Mouse (Mus musculus) cerebellum, adult 18-20 months (tissue): Measurements from ENCODE around the gene Styx.
"Not testable (repeated sequence)": the region's sequence is repeated elsewhere in the genome, so short reads cannot be mapped to it uniquely, and the experiment has no call there.

ENCODE experiments used
- DNase-seq, 2 experiments: peaks; one replicate each; pipeline ENCODE4 v3.0.0; 2021

Gene Styx

DNA sequence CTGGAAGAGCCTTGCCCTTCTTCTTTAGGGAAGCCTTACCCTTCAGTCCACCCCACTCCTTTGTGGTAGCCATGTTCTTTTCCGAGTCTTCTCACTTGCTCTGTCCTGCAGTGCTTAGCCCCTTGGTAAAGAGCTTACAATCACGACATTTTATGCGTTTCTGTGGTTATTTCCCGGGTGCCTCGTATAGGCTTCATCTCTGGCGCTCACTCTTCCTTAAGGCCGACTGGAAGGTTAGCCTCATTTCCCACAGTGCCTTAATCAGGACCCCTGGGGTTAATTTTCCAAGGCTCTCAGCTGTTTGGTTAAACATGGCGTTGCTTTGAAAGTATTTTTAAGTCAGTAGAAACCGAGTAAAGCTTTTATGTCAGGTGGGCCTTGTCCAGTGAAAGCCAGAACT, 88.5 kb downstream of the Styx start:
- no peak for DNase-seq

DNA sequence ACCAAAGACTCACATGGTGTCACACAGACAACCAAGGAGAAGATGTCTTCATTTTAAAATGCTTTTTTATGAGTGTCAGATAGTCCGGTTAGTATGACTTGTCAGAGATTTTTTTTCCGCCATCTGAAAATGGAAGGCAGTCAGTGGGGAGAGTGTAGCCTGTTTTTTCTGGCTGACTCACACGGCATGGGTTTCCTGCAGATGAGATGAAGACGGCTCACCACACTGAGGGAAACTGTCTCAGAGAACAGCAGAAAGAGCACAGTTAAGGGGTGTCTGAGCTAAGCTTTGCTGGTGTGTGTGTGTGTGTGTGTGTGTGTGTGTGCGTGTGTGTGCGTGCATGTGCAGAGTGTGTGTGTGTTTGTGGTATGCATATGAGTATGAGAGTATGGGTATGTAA, 90.4 kb downstream of the Styx start:
- DNase-seq, result no peak

DNA sequence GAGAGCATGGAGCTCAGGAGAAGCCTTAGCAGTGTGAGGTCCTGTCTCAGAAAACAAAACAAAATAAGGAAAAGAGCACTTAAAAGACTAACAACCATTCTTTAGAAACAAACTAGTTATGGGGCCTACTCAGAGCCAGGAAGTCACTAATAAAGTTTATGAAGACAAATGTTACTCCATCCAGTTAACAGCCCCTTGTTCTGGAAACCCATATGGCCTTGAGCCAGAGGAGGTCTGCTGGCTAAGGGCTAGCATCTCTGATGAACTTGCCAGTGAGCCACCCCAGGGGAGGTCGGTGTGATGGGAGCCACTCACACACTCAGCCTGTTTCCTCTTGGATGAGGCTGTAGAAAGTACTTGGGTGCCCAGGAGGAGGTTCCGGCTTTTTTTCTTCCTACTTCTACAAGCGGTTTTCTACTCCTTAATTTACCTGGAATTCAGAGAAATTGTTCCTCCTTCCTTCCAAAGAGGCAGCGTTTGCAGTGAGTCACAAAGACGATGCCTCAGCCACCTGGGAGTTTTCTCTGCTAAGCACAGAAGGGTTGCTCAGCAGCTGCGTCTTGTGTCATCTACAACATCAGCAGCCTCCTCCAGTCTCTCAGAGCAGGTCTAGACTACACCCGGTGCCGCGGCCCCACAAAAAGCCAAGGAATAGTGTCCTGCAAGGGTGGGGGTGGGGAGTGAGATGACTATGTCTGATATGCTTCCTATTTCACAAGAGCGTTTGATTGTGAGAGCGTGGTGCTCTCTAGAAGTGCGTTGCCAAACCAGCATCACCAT, 92.1 kb downstream of the Styx start:
- DNase-seq, result no peak

DNA sequence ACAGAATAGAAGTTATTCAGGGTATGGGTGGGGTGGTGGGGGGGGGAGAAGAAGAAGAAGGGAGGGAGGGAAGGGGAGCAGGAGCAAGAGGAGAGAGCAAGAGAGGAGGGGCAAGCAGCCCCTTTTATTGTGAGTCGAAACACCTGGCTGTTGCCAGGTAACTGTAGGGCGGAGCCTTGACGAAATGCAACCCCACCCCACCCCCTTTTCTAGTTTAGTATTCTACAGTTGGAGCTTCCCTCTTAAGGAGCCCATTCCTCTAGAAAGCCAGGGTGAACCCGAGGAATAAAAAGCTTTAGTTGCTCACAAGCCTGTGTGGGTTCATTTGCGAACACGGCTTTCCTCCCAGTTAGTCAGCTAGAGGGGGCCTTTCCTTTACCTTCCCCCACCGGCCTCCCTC, 94.0 kb downstream of the Styx start:
- no peak for DNase-seq

DNA sequence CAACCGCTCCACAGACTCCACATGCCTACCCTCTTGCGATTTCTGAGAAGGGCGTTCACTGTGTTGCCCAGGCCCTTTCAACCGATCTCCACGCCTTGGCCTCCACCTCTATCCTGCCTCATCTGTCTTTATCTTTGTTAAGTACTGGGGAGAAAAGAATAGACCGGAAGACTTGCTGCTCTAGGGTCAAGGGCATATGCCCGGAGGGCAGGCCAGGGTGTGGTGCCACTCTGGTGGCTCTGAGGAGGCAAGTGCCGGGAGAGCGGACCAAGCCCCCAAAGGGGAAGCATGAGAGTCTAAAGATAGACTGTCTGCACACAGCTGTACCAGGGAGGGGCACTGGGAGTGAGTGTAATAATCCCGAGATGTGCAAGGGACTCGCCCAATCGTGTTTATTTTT, 94.6 kb downstream of the Styx start:
- DNase-seq, result no peak

DNA sequence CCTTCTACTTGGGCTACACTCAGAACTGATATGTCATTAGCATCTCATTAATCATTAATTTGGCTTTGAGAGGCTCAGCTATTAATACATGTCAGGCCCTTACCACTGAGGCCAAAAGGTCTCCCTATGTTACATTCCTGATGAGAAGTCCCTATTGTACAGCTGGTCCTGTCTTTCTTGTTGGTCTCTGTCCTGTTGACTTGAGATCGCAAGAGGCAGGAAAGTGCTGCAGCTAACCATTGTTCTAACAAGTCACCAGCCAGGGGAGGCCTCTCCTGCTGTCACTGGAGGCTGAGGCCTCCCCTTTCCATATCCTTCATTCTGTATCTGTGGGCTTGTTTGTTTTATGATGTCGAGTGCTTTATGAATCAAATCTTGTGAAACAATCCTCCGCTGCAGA, 95.9 kb downstream of the Styx start:
- DNase-seq, result no peak

DNA sequence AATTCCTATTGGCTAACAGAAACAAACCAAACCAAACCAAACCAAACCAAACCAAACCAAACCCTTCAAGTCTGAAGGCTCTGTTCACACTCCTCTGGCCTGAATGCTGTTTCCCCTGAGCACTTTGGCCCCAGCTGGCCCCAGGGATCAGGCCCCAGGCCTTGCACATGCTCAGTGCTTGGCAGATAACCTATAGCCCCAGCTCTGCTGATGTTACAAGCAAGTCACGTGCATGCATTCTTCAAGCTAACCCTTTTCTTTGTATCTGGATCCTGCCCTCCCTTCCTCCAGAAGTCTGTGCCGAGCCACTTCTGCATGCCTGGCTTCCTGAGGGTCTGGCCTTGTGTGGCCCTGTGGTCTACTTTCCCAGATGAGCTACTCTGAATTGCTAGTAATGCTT, 100.2 kb downstream of the Styx start:
- DNase-seq, result no peak

DNA sequence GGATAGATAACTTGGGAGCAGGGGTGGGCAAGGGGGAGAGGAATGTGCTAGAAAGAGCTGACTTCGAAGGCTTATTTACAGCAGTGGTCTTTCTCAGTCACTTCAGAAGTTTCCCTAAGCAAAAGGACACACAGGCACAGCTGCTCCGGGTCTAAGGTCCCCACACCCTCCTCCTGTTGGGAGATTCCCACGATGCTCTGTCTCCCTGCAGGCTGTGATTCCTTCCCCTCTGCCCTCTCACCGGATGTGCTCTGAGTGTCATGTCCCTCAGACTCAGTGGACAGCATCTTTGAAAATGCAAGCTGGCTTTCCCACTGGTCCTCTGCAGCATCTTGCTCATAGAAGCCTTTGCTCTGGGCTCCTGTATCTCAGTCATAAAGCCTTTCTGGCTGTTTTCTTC, 101.3 kb downstream of the Styx start:
- no peak for DNase-seq

DNA sequence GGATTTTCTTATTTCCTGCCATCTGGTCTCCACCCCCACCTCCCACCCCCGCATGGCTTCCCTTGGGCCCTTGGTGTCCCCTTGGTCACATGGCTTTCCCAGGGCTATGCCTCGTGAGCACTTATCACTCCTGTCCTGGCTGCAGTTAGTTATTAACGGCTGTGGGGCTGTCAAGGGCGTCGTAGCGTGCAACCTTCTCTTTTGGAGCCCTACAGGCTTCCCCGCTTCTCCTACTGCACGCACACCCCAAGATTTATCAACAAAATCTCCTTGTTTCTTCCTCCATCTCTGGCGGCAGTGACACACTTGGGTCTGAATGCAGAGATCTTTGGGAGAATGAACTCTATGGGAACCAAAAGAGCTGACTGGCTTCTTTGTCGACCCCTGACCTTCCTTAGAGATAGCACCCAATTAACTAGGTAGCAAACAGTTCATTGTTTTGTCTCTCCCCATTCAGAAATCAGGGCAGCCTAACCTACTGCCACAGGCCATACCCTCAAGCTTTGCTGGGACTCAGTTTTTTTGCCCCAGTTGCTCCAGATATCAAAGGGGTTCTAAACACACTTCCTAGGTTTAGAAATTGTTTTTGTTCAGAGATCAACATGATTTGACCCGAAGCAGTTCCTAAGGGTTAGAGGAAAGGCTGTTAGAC, 102.1 kb downstream of the Styx start:
- peak; percentile 31 to 33 for DNase-seq

DNA sequence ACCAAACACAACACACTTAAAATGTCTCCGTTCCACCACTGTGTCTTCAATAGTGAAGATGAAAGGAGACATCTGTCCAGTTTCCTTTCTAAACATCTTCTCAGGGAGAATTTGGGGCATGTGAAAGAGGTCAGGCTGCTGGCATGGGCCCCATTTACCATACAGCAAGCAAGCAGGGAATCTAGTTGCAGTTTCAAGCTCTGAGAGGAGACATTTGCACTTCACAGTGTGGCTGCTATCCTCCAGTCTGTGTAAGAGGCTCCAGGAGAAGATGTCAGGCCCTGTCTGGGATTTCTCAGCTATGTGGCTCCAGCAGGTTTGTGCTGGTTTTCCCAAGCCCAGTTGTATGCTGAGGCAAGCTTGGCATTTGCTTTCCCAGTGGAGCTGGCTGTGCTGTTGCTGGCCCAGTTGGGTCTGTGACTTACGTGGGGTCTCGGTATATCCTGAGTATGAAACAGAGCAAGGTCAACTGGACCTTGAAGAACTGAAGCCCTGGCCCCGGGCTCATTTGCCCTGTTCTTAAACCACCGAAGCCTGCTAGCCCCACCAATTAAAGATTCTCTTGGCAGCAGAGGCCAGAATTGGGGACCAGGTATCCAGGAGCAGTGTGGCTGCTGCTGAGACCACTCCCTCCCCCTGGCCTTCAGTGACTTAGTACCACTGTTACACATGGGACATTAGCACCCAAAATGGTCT, 102.8 kb downstream of the Styx start:
- no peak for DNase-seq

DNA sequence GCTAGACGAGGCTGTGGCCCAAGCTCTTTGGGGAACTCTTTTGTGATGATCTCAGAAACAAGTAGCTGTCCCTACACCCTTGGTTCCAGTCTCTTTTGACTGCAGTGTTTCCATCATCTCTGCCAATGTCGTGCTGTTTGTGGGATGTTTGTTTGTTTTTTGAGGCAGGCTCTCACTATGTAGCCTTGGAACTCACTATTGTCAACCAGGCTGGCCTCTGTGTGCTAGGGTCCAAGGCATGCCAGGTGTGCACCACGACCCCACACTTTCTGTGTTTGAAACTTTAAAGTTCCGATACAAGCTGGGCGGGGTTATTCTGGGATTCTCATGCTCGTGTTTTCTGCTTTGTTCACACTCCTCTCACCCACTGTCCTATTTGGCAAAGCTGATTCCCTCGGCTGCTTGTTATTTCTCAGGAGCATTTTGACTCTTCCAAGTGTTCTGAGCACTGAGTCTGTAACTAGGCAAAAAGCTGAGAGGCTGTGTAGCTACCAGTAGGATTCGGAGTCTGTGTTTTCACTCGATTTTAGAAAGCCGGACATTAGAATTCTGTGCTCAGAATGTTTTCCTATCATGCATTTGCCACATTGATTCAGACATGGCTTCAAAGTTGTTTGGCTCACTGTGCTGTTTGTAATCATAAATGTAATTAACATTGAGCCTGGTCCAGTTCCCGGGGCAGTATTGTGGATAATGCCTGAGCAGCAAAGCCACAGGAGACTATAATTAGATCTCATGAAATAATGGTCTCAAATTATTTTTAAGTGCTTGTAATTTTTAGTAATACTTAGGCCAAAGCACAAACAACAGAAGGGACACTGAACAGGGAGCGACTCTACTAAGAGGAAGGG, 105.0 kb downstream of the Styx start:
- DNase-seq, result no peak

DNA sequence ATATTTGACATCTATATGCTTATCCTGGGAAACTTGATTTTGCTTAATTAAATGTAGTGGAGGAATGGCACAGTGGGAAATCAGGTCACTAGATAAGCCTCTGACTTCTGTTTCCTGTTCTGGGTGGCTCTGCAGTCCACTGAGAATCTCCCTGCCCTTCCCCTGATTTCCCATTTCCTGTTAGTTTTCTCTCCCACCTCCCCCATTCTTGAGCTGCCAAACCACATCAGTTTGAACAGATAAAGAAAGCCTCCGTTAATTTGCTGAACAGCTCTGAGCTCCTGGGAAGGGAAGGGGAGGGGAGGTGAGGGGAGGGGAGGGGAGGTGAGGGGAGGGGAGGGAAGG, 105.6 kb downstream of the Styx start:
- no peak for DNase-seq

DNA sequence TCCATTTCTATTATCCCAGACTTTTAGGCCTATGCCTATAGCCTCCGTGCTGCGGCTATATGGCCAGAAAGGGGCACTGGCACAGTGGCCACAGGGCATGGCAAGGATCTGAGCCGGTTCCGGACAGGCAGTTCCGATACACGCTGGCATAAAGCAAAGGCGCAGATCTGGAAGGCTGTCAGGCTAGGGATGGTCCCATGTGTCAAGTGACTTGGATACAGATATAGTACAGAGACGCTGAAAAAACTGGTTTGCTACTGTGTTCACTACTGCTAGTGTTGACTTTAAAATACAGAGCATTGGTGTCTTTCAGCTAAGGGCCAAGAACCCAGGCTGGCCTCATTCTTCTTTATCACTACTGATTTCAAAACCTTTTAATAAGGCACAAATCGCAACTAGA, 106.1 kb downstream of the Styx start:
- no peak for DNase-seq

DNA sequence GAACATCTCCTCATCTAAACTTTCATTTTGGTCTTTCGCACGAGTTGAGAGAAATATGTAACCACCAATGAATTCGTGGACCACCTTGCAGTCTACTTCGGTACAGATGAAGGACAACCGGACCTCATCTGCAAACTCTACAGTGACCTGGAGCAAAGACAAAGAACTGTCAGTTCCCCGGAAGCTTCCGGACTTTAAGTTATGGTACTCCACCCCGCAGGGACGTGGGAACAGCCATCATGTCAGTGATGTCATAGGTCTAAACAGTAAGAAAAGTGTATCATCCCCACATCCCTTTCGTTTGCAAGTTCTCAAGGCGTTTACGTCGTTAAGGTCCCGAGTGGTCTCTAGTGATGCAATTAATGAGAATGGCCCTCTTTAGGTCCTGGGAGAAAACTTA, 109.0 kb downstream of the Styx start:
- DNase-seq, result no peak

DNA sequence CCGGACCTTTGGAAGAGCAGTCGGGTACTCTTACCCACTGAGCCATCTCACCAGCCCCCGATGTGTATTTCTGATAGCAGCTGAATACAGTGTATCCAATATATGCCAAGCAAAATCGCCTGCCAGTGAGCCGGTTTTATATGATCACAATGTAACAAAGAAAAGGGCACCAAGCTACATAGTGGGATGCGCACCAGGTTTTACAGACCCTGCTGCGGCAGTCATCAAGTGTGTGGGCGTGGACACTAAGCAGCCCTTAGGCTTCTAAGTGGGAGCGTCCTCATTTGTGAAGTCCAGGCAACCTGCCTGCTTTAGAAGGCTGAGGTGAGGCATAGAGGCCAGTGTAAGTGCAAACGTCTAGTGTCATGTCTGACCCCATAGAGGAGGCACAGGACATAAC, 109.6 kb downstream of the Styx start:
- DNase-seq, result no peak

DNA sequence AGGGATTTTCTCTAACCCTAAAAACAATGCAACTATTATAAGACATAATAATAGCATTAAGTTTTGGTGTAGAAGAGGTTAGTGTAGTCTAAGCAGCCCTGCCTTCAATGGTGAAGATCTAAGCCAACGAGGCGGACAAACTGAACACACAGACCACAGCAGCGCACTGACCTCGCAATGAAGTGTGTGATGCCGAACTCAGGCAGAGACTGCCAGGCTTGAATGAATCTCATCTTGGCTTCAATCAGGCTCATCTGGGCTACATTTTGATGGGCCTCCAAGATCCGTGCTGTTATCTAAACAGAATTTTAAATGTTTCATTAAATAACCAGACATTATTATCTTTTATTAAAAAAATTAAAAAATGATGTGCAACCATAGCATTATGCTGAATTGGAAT, 111.1 kb downstream of the Styx start:
- no peak for DNase-seq

DNA sequence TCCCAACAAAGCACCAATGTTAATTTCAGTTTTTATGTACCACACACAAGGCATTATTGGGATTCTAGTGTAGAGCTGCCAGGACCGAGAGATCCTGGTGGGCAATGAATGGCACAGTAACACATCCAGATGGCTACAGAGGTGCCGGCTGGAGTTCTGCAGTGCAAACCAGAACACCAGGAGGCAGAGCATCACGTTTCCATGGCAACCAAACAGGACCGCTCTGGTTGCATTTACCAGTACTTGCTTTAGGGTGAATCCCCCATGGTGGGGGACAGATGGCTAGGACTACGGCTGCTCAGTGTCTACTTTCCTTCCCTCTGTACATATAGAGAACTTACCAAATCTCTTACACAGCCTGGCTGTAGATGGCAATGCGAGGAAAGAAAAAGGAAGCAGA, 111.5 kb downstream of the Styx start:
- DNase-seq, result no peak

DNA sequence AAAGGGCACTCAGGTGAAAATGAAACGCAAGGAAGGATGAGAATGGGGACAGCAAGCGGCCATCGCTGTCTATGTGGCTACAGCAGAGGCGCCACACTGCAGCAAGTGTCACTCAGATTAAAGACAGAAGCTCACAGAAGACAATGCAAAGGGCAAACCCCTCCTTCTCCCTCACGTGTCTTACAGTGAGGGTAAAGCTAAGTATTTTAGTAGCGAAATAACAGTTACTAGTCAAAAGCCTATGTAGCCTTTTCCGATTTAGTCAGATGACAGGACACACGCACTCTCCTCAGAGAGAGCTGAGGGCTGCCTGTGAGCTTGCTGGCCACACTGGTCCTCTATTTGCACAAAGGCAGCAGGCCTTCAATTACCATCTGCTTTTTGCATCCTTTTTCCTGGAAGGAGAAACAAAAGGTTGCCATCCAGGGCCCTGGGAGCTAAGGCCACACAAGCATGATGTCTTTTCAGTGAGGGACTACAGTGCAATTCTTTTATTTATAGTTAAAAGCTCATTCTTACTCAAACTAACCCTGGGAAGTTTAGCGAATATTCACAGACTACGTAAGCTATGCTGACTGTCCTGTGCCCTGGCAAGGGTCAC, 112.1 kb downstream of the Styx start:
- DNase-seq, result no peak

DNA sequence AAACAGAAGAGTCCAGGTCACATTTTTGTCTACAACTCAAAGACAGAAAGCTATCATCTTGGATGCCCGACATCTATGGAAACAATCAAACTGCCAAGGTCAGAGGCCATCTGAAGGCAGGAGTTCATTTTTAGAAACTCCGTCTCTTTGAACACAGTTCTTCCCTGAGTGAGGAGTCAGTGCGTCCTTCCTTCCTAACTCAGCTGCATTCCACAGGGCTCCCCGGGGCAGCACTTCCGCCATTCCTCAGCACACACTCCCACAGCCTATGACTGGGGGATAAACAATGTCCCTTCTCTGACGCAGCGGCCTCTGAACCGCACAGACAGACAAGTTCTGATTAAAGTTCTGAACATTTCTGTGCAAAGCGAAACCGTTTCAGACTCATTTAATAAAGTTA, 112.7 kb downstream of the Styx start:
- no peak for DNase-seq

DNA sequence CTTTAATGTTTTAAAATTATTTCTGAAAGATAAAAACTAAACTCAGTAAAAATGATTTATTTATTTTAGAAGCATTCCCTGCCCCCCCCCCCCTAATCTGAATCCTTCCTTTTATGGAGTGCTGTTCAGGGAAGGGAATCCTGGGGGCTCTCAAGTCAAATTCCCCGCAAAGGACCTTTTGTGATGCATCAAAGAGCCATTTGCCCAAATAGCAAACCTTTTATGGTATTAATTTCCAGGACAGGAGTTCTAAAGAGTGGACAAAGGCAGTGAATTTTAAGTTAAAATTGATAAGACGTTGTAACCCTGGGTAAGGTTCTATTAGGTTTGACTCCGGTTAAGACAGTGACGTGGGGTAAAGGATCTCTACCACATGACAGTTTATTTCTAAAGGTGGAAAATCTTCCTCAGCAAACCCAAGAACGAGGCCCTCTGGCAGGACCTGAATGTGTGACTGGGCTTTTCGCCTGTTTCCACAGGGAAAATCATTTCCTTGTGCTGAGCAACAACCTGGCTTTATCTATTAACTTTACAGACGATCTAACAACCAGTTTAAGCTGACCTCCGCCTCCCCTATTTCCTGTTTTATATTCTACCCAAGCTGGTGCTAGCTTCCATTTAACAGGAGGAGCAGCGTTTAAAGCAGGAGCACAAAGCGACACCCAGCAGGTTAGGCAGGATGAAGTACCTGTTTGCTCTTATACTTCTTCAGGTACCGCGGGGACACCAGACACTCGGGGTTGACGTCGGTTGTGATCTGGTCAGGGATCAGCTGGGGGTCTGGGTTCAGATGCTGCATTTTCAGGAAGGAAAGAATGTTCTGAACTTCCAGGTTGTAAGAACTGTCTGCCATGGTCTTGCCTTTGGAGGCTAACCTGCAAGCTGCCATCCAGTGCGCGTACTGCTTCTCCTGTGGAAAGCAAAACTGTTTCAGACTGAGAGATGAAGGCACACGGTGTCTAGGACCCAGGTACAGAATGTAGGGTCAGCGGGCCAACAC, 113.4 kb downstream of the Styx start:
- DNase-seq, result no peak

DNA sequence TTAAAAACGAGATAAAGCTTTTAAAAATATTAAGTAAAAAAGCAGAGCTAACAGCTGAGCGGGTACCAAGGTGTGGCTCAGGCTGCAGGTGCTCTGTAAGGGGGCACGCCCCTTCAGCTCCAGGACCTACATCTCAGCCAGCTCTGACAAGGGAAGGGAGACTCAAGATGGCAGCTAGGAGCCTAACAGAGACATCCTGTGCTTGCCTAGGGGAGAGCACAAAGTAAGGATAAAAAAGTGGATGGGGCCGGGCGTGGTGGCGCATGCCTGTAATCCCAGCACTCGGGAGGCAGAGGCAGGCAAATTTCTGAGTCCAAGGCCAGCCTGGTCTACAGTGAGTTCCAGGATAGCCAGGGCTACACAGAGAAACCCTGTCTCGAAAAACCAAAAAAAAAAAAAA, 115.5 kb downstream of the Styx start:
- not testable (repeated sequence) for DNase-seq

DNA sequence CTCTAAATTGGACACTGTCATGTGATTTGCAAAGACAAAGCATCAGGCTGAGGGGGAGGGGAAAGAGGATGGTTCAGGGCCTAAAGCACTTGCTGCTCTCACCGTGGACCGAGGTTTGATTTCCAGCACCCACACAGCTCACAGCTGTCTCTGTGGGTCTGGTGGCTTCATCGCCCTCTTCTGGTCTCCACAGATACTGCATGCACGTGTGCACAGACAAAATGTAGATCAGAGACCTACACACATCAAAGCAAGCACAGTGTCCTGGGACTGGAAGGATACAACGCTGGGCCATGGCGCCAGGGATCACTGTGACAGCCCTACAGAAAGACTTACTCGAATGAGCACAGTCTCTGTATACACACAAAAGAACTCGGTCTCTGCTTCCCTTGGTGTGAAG, 118.6 kb downstream of the Styx start:
- no peak for DNase-seq
